Mouse (Mus musculus) lung, postnatal 0 days (tissue): ENCODE results near the gene Cpm.

Source experiments
- CTCF ChIP-seq: IDR thresholded peaks from 2 replicates; pipeline ENCODE4 v1.5.1; 2016; ENCODE audit warnings: antibody characterized with exemption, mild to moderate bottlenecking
- EP300 ChIP-seq: IDR thresholded peaks from 2 replicates; pipeline ENCODE4 v1.6.1; 2016; ENCODE audit warnings: antibody characterized with exemption, mild to moderate bottlenecking, control low read depth

- TF ChIP-seq CTCF (no peak), EP300 (no peak)
Measured at GRCm38 (mm10) chr10:117581007-117581752, 48.1 kb upstream of the Cpm start.
